Mouse (Mus musculus) myocyte (in vitro differentiated cells): Measurements from ENCODE around the gene Trim26.

ENCODE experiments used
- CEBPB ChIP-seq: IDR thresholded peaks from 2 replicates; pipeline ENCODE4 v1.6.1; 2011; ENCODE audit warnings: mild to moderate bottlenecking, moderate library complexity; ENCODE audit not compliant: poor library complexity, insufficient read depth, severe bottlenecking
- E2F4 ChIP-seq: IDR thresholded peaks from one replicate; pipeline ENCODE4 v1.6.1; 2011; ENCODE audit warnings: mild to moderate bottlenecking, control low read depth, moderate library complexity; ENCODE audit not compliant: insufficient read depth
- MAX ChIP-seq: IDR thresholded peaks from one replicate; pipeline ENCODE4 v1.6.1; 2011; ENCODE audit warnings: low read depth, mild to moderate bottlenecking, control low read depth
- MYOG ChIP-seq, 3 experiments: IDR thresholded peaks; one replicate each; pipeline ENCODE4 v1.6.1; 2011; ENCODE audit warnings: control low read depth in 2 of 3, low read depth in 2 of 3, mild to moderate bottlenecking in 2 of 3; ENCODE audit not compliant: insufficient read length in 2 of 3, control insufficient read depth in 1 of 3, insufficient read depth in 1 of 3
- POLR2A ChIP-seq: IDR thresholded peaks from one replicate; pipeline ENCODE4 v1.6.1; 2011; ENCODE audit warnings: low read depth, mild to moderate bottlenecking, control low read depth, moderate library complexity; ENCODE audit not compliant: insufficient read length
- POLR2AphosphoS2 ChIP-seq: IDR thresholded peaks from one replicate; pipeline ENCODE4 v1.6.1; 2011; ENCODE audit warnings: low read depth, control low read depth; ENCODE audit not compliant: insufficient read length
- SRF ChIP-seq: IDR thresholded peaks from one replicate; pipeline ENCODE4 v1.6.1; 2011; ENCODE audit warnings: low read depth; ENCODE audit not compliant: control insufficient read depth, insufficient read length
- TCF3 ChIP-seq: IDR thresholded peaks from one replicate; pipeline ENCODE4 v1.6.1; 2011; ENCODE audit warnings: low read depth, control low read depth; ENCODE audit not compliant: insufficient read length
- USF1 ChIP-seq: IDR thresholded peaks from one replicate; pipeline ENCODE4 v1.6.1; 2011; ENCODE audit warnings: low read depth, mild to moderate bottlenecking, control low read depth, moderate library complexity

GRCm38 (mm10) chr17:36843696-36844095, 6.8 kb downstream of the Trim26 start:
- TF ChIP-seq POLR2A, result no peak
- no peak for TF ChIP-seq POLR2AphosphoS2
- no peak for TF ChIP-seq MAX
- TF ChIP-seq USF1, result no peak
- no peak for TF ChIP-seq CEBPB
- no peak for TF ChIP-seq SRF
- TF ChIP-seq MYOG (IDR thresholded peaks at IDR 0.05; ENCODE audit: control insufficient read depth in 1 of 3, insufficient read depth in 1 of 3, insufficient read length in 2 of 3, low read depth in 2 of 3), result no peak
- no peak for TF ChIP-seq E2F4
- TF ChIP-seq TCF3, result no peak
